Mouse (Mus musculus) neural tube, embryonic 14.5 days (tissue): ENCODE data around the gene Card10. TPM values are rescaled to one million over a fixed set of nuclear protein-coding genes. Genes with fewer than 3 reads are reported as not detected.

ENCODE experiments used
- ATAC-seq: fragments of 200-750 bp; cut with Nextera tagmentation; 2 replicates; pipeline ENCODE4 v1.8.0; 2017; ENCODE audit warnings: low read depth, mild to moderate bottlenecking, moderate TSS enrichment, moderate library complexity
- H3K27ac ChIP-seq: fragments of 300-500 bp; sonication (generic); 2 replicates; pipeline ENCODE4 v1.5.1; 2014; ENCODE audit warnings: low read depth, mild to moderate bottlenecking, control low read depth, low read length, moderate library complexity, mixed read lengths
- H3K27me3 ChIP-seq: fragments of 300-500 bp; sonication (generic); 2 replicates; pipeline ENCODE4 v1.6.1; 2014; ENCODE audit warnings: low read length; ENCODE audit not compliant: control insufficient read depth, insufficient read depth
- H3K36me3 ChIP-seq: fragments of 300-500 bp; sonication (generic); 2 replicates; pipeline ENCODE4 v1.6.1; 2014; ENCODE audit warnings: low read length, mixed read lengths; ENCODE audit not compliant: control insufficient read depth, insufficient read depth
- H3K4me1 ChIP-seq: fragments of 300-500 bp; sonication (generic); 2 replicates; pipeline ENCODE4 v1.6.1; 2014; ENCODE audit warnings: low read length; ENCODE audit not compliant: control insufficient read depth, insufficient read depth
- H3K4me2 ChIP-seq: fragments of 300-500 bp; sonication (generic); 2 replicates; pipeline ENCODE4 v1.6.1; 2014; ENCODE audit warnings: mild to moderate bottlenecking, low read depth, low read length, control low read depth
- H3K4me3 ChIP-seq: fragments of 300-500 bp; sonication (generic); 2 replicates; pipeline ENCODE4 v1.5.1; 2014; ENCODE audit warnings: low read depth, low read length, control low read depth, mixed read lengths
- H3K9ac ChIP-seq: fragments of 300-500 bp; sonication (generic); replicated peaks from 2 replicates; pipeline ENCODE4 v1.6.1; 2014; ENCODE audit warnings: low read depth, mild to moderate bottlenecking, control low read depth, low read length, mixed read lengths
- H3K9me3 ChIP-seq: fragments of 300-500 bp; sonication (generic); 2 replicates; pipeline ENCODE4 v1.6.1; 2016; ENCODE audit warnings: low read length; ENCODE audit not compliant: control insufficient read depth
- WGBS: fragments of 180-500 bp; shearing (Covaris S2); extraction: QIAGEN DNeasy Blood & Tissue Kit; methylation state at CpG from one replicate; pipeline ENCODE4 v1.1.7; 2014; 5-methylcytosine and 5-hydroxymethylcytosine counted together
- polyA plus RNA-seq: library from polyadenylated mRNA; unstranded; fragments of >200 nt; fragmentation: Nextera tagmentation; extraction: Ambion mirVana; gene quantifications from 2 replicates; pipeline ENCODE4 v1.2.1, GENCODE M21; 2014

Card10 gene
- polyA plus RNA-seq, 1 experiment from 2014 or later, result 1.8 TPM

DNA sequence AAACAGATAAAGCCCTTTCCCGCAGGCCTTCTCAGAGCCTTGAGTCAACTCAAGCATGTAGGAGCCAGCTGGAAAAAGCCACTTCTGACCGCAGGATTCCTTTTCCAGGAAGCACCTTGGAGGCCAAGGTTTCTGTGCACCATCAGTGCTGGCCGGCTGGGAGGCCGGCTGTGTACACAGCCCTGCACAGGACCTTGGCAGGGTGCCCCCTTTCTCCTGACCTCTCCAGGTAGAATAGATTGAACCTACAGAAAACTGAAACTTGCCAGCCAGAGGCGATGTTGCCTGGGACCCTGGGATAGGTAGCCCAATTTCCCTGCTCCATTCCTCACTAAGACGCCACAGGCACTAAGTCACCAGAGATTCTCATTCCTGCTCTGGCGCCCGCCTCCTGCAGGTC lies 43.0 kb upstream of the Card10 start:
- WGBS, result 75% methylated on average over 8 of the region's 8 CpGs

DNA sequence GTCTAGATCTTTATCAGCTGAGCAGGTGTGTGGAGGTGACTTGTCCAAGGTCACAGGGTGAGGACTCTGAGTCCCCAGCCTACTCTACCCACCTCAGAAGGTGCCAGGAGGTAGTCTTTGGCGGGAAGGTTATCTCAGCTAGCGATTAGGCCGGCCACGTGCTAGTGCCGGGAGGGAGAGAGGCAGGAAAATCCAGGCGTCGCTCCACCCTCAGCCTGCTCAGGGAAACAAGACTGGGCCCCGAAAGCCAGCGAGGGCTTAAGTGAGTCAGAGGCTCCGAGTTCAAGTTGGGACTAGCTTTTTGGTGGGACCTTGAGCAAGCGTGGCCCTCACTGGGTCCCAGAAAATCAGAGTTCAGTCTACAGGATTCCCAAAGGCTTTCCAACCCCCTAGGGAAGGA lies 42.5 kb upstream of the Card10 start:
- Histone ChIP-seq H3K27me3 (peaks cover 9% of the 10 kb centered on the region), H3K4me3 (no peak overlapping the region), H3K4me2 (0 out of 2 replicates have a peak overlapping the region, but pooled peaks have one; percentile 4), H3K27ac (no peak overlapping the region), H3K4me1 (peaks cover 13% of the 10 kb centered on the region; the same call in 1 of the 2 replicates), H3K9ac (no peak overlapping the region), H3K36me3 (no peaks in the 10 kb centered on the region), H3K9me3 (no peaks in the 10 kb centered on the region)
- ATAC-seq, result no peak
- 79% methylated on average over 11 of the region's 11 CpGs for WGBS

More for the DNA sequence above, 43.0 kb upstream of the Card10 start:
- Histone ChIP-seq H3K36me3 (no peaks in the 10 kb centered on the region), H3K27ac (no peak overlapping the region), H3K4me2 (no peak overlapping the region), H3K4me1 (peaks cover 13% of the 10 kb centered on the region; the same call in 1 of the 2 replicates), H3K4me3 (no peak overlapping the region), H3K9ac (no peak overlapping the region), H3K9me3 (no peaks in the 10 kb centered on the region), H3K27me3 (peaks cover 9% of the 10 kb centered on the region)
- no peak for ATAC-seq

DNA sequence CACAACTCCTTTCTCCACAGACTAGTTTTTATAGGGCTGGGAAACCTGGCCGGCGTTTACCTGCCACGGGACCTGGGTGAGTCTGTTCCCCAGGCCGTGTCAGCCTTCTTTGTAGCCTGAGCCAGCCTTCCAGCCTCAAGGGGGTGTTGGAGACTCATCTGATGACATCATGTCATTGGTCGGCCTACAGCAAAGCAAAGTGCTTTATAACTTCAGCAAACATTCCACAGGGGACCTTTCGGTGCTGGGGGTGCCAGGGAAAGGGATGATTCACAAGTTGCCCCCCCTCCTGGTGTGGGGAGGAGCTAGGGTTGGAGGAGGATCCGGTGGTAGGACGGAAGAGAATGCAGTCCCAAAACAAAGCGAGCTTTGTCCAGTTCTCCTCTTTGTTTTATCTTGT lies 41.9 kb upstream of the Card10 start:
- no peak overlapping the region for H3K27ac ChIP-seq
- H3K4me1 ChIP-seq, result peaks cover 18% of the 10 kb centered on the region; the same call in 1 of the 2 replicates
- H3K4me3 ChIP-seq, result no peak overlapping the region
- H3K36me3 ChIP-seq, result no peaks in the 10 kb centered on the region
- peaks cover 9% of the 10 kb centered on the region for H3K27me3 ChIP-seq
- ATAC-seq, result no peak
- 0 out of 2 replicates have a peak overlapping the region, but pooled peaks have one; percentile 18 for H3K4me2 ChIP-seq
- H3K9me3 ChIP-seq, result no peaks in the 10 kb centered on the region
- H3K9ac ChIP-seq, result no peak overlapping the region
- WGBS, result 24% methylated on average over 9 of the region's 9 CpGs

- peak overlapping the region; percentile 39; the same call in 1 of the 2 replicates for H3K4me3 ChIP-seq
- no peaks in the 10 kb centered on the region for H3K36me3 ChIP-seq
- H3K9me3 ChIP-seq, result no peaks in the 10 kb centered on the region
- peaks cover 9% of the 10 kb centered on the region for H3K27me3 ChIP-seq
- no peak overlapping the region for H3K27ac ChIP-seq
- H3K9ac ChIP-seq, result no peak overlapping the region
- no peak for ATAC-seq
- peak overlapping the region; percentile 62 for H3K4me2 ChIP-seq
- 37% methylated on average over 21 of the region's 21 CpGs for WGBS
- H3K4me1 ChIP-seq, result peaks cover 23% of the 10 kb centered on the region; the same call in 1 of the 2 replicates
These were observed 41.0 kb upstream of the Card10 start for GRCm38 (mm10) chr15:78843581-78844469.

DNA sequence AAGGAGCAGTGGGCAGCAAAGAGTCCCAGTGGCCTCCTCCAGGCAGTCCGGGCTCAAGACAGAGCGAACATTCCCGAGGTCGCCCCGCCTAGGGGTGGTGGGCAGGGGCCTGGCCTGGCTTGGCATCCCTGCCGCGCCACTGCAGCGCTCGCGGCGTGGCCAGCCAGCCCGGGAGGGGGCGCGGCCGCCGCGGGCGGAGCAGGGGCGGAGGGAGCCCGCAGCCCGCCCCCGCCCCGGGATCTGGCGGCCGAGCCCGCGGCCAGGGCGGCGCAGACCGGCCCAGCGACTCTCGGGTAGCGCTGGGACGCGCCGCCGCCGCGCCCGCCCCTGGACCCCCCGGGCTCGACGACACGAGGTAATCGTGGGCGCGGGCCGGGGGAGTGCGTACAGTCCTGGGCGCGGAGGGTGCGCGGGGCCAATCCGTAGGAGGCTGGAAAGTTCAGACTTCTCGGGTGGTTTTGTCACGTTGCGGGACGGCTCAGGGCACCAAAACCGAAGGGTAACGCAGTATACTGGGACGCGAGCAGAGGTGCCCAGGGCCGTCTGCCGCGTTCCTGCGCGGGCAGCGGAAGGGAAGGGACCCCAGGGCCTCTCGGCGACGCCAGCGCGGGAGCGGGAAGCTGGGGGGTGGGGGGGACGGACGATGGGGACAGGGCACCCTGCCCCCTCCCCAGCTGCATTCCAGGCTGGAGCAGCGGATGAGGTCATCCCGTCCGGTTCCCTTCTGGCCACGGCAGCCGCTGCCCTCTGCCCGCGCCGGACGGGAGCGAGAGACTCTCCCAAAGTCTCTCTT lies 39.7 kb upstream of the Card10 start, which contains the start of gene Cdc42ep1:
Gene Cdc42ep1 (plus strand): TSS at position 254 of the 793 bp plus-strand sequence.
- H3K27me3 ChIP-seq, result peaks cover 9% of the 10 kb centered on the region
- peak within 1 kb of the TSS; percentile 54 for H3K9ac ChIP-seq
- H3K4me1 ChIP-seq, result peaks cover 23% of the 10 kb centered on the region; the same call in 1 of the 2 replicates
- peak within 1 kb of the TSS; percentile 39 for H3K4me3 ChIP-seq
- H3K27ac ChIP-seq, result peak within 1 kb of the TSS; percentile 46; the same call in 1 of the 2 replicates
- WGBS, result under 1% methylated on average over 77 of the region's 86 CpGs
- no peaks in the 10 kb centered on the region for H3K36me3 ChIP-seq
- H3K9me3 ChIP-seq, result no peaks in the 10 kb centered on the region
- peak within 1 kb of the TSS; percentile 62 for H3K4me2 ChIP-seq
- ATAC-seq, result peak; percentile 21

GRCm38 (mm10) chr15:78841161-78841790 lies 38.4 kb upstream of the Card10 start:
- no peak for ATAC-seq
- Histone ChIP-seq H3K36me3 (no peaks in the 10 kb centered on the region), H3K4me1 (peaks cover 23% of the 10 kb centered on the region; the same call in 1 of the 2 replicates), H3K4me2 (no peak overlapping the region), H3K4me3 (no peak overlapping the region), H3K9ac (no peak overlapping the region), H3K9me3 (no peaks in the 10 kb centered on the region), H3K27me3 (peaks cover 9% of the 10 kb centered on the region), H3K27ac (no peak overlapping the region)
- WGBS, result 52% methylated on average over 6 of the region's 6 CpGs

DNA sequence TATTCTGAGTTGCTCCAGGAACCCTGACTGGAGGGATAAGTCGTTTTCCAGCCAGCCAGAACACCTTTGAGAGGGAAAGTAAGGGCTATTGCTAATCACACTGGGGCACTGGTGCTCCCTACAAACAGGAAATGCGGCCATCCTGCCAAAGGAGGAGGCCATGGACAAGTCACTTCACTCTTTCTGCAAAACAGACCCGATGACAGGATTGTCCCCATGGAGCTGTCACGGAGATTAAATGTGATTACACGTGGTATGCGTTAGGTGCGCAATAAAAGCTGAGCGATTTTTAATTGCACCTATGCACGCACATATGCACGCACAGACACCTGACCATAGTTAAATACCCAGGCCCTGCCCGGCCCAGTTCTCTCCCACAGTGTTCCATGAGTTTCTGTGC lies 37.9 kb upstream of the Card10 start:
- H3K36me3 ChIP-seq, result no peaks in the 10 kb centered on the region
- no peak overlapping the region for H3K27ac ChIP-seq
- no peak overlapping the region for H3K9ac ChIP-seq
- peaks cover 9% of the 10 kb centered on the region for H3K27me3 ChIP-seq
- H3K9me3 ChIP-seq, result no peaks in the 10 kb centered on the region
- no peak overlapping the region for H3K4me2 ChIP-seq
- WGBS, result 30% methylated on average over 11 of the region's 11 CpGs
- ATAC-seq, result no peak
- H3K4me3 ChIP-seq, result no peak overlapping the region
- H3K4me1 ChIP-seq, result peaks cover 21% of the 10 kb centered on the region; the same call in 1 of the 2 replicates

DNA sequence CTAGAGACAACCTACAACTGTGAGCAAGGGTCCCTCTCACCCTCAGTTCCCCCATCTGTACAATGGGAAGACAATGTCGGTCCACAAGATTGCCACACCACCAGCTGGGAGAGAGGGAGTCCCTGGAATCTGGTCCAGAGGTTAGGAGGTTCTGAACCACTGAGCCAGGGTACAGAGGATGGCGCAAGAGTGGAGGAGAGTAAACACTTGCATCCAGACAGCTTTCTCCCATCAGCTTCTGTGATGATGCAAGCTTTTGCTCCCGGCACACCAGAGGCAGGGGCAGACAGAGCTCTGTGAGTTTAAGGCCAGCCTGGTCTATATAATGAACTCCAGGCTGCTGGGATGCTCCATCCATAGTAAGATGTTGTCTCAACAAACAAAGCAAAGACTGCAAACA lies 37.4 kb upstream of the Card10 start:
- H3K4me3 ChIP-seq, result no peak overlapping the region
- no peak overlapping the region for H3K27ac ChIP-seq

More for the DNA sequence above, 37.4 kb upstream of the Card10 start:
- no peak overlapping the region for H3K9ac ChIP-seq
- peaks cover 9% of the 10 kb centered on the region for H3K27me3 ChIP-seq
- no peak for ATAC-seq
- H3K4me1 ChIP-seq, result peaks cover 21% of the 10 kb centered on the region; the same call in 1 of the 2 replicates
- H3K36me3 ChIP-seq, result no peaks in the 10 kb centered on the region
- WGBS, result 54% methylated on average over 3 of the region's 3 CpGs
- no peaks in the 10 kb centered on the region for H3K9me3 ChIP-seq
- no peak overlapping the region for H3K4me2 ChIP-seq
